ENCODE assay signal across 9 mouse cellular contexts in genomic region chr1:136170109-136170508, GRCm38 (mm10). TPM values are rescaled to one million over a fixed set of nuclear protein-coding genes. Genes with fewer than 3 reads are reported as not detected.
DNase-seq lines count a peak whose midpoint lies in the region; ATAC-seq and TF ChIP-seq lines count a peak whose summit lies in the region.
"Had no signal": no experiment of that assay in that cellular context is flagged by ENCODE, and none has a peak within 500 bp of the region (broad histone marks: within the 10 kb centered on the region; RNA-seq: fewer than 3 reads in every experiment).

No protein-coding gene starts in this region.

- H3K27me3 ChIP-seq in MEL (ENCODE audit: control insufficient read depth in 1 of 2, insufficient read depth in 2 of 2, low read length in 2 of 2) = no peaks in the 10 kb centered on the region
- H3K27me3 ChIP-seq in forebrain, embryonic 11.5 days (ENCODE audit: control insufficient read depth, insufficient read depth, low read length) = no peaks in the 10 kb centered on the region
- peaks cover 5% of the 10 kb centered on the region; the same call in 1 of the 2 replicates for H3K27me3 ChIP-seq in heart, postnatal 0 days (ENCODE audit: control insufficient read depth, insufficient read depth, low read length)
- H3K27me3 ChIP-seq in liver, embryonic 16.5 days (ENCODE audit: control insufficient read depth, insufficient read depth, low read depth, low read length) = no peaks in the 10 kb centered on the region
- no peaks in the 10 kb centered on the region for H3K27me3 ChIP-seq in neural tube, embryonic 14.5 days (ENCODE audit: control insufficient read depth, insufficient read depth, low read length)
- H3K27me3 ChIP-seq in thymus, adult 2 months (ENCODE audit: control insufficient read depth, insufficient read depth, low read length) = no peaks in the 10 kb centered on the region

- WGBS in forebrain, embryonic 11.5 days = 11% methylated on average over 5 of the region's 5 CpGs
- 2% methylated on average over 5 of the region's 5 CpGs for WGBS in heart, postnatal 0 days
- whole genome bisulfite sequencing in liver, embryonic 16.5 days (ENCODE audit: insufficient replicate concordance) = 9% methylated on average over 5 of the region's 5 CpGs
- 6% methylated on average over 5 of the region's 5 CpGs for WGBS in neural tube, embryonic 14.5 days
- WGBS in thymus, adult 2 months = 44% methylated on average over 5 of the region's 5 CpGs

- peaks cover 3 to 4% of the 10 kb centered on the region in 2 experiments; a peak in 2 of 4 replicates for H3K4me1 ChIP-seq in MEL (ENCODE audit: control insufficient read depth in 1 of 2, insufficient read depth in 2 of 2, low read length in 2 of 2)
- peaks cover 5% of the 10 kb centered on the region; the same call in 1 of the 2 replicates for H3K4me1 ChIP-seq in forebrain, embryonic 11.5 days (replicated peaks; ENCODE audit: control insufficient read depth, insufficient read depth, low read length)
- no peaks in the 10 kb centered on the region for H3K4me1 ChIP-seq in heart, postnatal 0 days (ENCODE audit: control insufficient read depth, insufficient read depth)
- H3K4me1 ChIP-seq in liver, embryonic 16.5 days (ENCODE audit: control insufficient read depth, low read depth, low read length) = peaks cover 16% of the 10 kb centered on the region
- H3K4me1 ChIP-seq in neural tube, embryonic 14.5 days (ENCODE audit: control insufficient read depth, insufficient read depth, low read length) = 0 out of 2 replicates have a peak, but pooled peaks cover 11% of the 10 kb centered on the region
- peaks cover 10% of the 10 kb centered on the region for H3K4me1 ChIP-seq in thymus, adult 2 months (replicated peaks; ENCODE audit: control insufficient read depth, insufficient read depth, low read length)

- peaks cover 0 to 1% of the 10 kb centered on the region in 2 experiments; a peak in 2 of 4 replicates for H3K36me3 ChIP-seq in MEL (ENCODE audit: control insufficient read depth in 1 of 2, insufficient read depth in 2 of 2, low read length in 2 of 2)
- no peaks in the 10 kb centered on the region for H3K36me3 ChIP-seq in forebrain, embryonic 11.5 days (ENCODE audit: control insufficient read depth, insufficient read depth, low read length)
- H3K36me3 ChIP-seq in heart, postnatal 0 days (replicated peaks; ENCODE audit: control insufficient read depth, insufficient read depth, low read length) = no peaks in the 10 kb centered on the region
- H3K36me3 ChIP-seq in liver, embryonic 16.5 days (ENCODE audit: control insufficient read depth, insufficient read depth) = no peaks in the 10 kb centered on the region; the same call in 1 of the 2 replicates
- H3K36me3 ChIP-seq in neural tube, embryonic 14.5 days (ENCODE audit: control insufficient read depth, insufficient read depth, low read length) = peaks cover 76% of the 10 kb centered on the region
- H3K36me3 ChIP-seq in thymus, adult 2 months (ENCODE audit: control insufficient read depth, insufficient read depth, low read length) = peaks cover 74% of the 10 kb centered on the region

- no peak overlapping the region for H3K9ac ChIP-seq in MEL (ENCODE audit: control insufficient read depth, low read depth, low read length, poor library complexity, severe bottlenecking)
- H3K9ac ChIP-seq in forebrain, embryonic 11.5 days (ENCODE audit: low read length) = no peak overlapping the region
- no peak overlapping the region for H3K9ac ChIP-seq in heart, postnatal 0 days (replicated peaks; ENCODE audit: low read depth, low read length)
- H3K9ac ChIP-seq in liver, embryonic 16.5 days (ENCODE audit: low read depth, low read length) = no peak overlapping the region
- H3K9ac ChIP-seq in neural tube, embryonic 14.5 days (replicated peaks; ENCODE audit: low read depth, low read length) = no peak overlapping the region

- H3K79me2 ChIP-seq in MEL (ENCODE audit: control insufficient read depth, insufficient read depth, low read length, poor library complexity) = no peaks in the 10 kb centered on the region

- H3K4me2 ChIP-seq in forebrain, embryonic 11.5 days (ENCODE audit: low read depth, low read length, severe bottlenecking) = no peak overlapping the region
- no peak overlapping the region for H3K4me2 ChIP-seq in heart, postnatal 0 days (ENCODE audit: low read depth, low read length)
- 0 out of 2 replicates have a peak overlapping the region, but pooled peaks have one; percentile 13 for H3K4me2 ChIP-seq in liver, embryonic 16.5 days (ENCODE audit: low read depth, low read length)
- no peak overlapping the region for H3K4me2 ChIP-seq in neural tube, embryonic 14.5 days (ENCODE audit: low read depth, low read length)

- TF ChIP-seq RAD21 in MEL (IDR thresholded peaks at IDR 0.05; ENCODE audit: low read depth, low read length) = peak; percentile 86

- TF ChIP-seq POLR2A in MEL (IDR thresholded peaks at IDR 0.05; ENCODE audit: control insufficient read depth in 1 of 2, insufficient read depth in 1 of 2, low read depth in 1 of 2, low read length in 2 of 2, poor library complexity in 1 of 2) = no peak
- TF ChIP-seq POLR2A in thymus, adult 2 months (IDR thresholded peaks at IDR 0.05; ENCODE audit: control insufficient read depth, extremely low read depth, insufficient read depth, low read length, poor library complexity) = no peak

- DNase-seq in MEL (ENCODE audit: low read depth, low spot score) = peak; percentile 89
- peak; percentile 82 for DNase-seq in c-Kit-positive CD71-positive TER-119-negative erythroid progenitor cells, embryonic 14.5 days (ENCODE audit: low read depth)
- DNase-seq in forebrain, embryonic 11.5 days (ENCODE audit: low spot score) = peak; percentile 86
- peak; percentile 82 for DNase-seq in heart, postnatal 0 days (ENCODE audit: low spot score)
- peak; percentile 77 to 79 for DNase-seq in kidney, postnatal 25 days
- DNase-seq in thymus, adult 2 months = peak; percentile 58

- TF ChIP-seq CTCF in MEL (IDR thresholded peaks at IDR 0.05 in 2 of 3, conservative IDR thresholded peaks at IDR 0.05 in 1 of 3; ENCODE audit: control insufficient read depth in 1 of 3, insufficient read depth in 1 of 3, low read depth in 2 of 3, low read length in 3 of 3, poor library complexity in 1 of 3, severe bottlenecking in 1 of 3) = peak; percentile 88 to 95 (median 88)
- TF ChIP-seq CTCF in heart, postnatal 0 days (IDR thresholded peaks at IDR 0.05; ENCODE audit: low read depth) = peak; percentile 97
- TF ChIP-seq CTCF in thymus, adult 2 months (IDR thresholded peaks at IDR 0.05; ENCODE audit: borderline replicate concordance, control insufficient read depth, extremely low read depth, insufficient read depth, low read length, poor library complexity) = peak; percentile 53; the same call in 1 of the 2 replicates

- ATAC-seq in forebrain, embryonic 11.5 days (replicated peaks; ENCODE audit: low FRiP score) = peak; percentile 72
- ATAC-seq in heart, postnatal 0 days (ENCODE audit: insufficient read depth, low read depth) = peak; percentile 82
- peak; percentile 56 for ATAC-seq in liver, embryonic 16.5 days (ENCODE audit: low read depth)
- peak; percentile 80; the same call in 1 of the 2 replicates for ATAC-seq in neural tube, embryonic 14.5 days (ENCODE audit: low read depth)

- no peak overlapping the region for H3K27ac ChIP-seq in MEL (ENCODE audit: control insufficient read depth, low read depth, low read length)
- H3K27ac ChIP-seq in forebrain, embryonic 11.5 days (ENCODE audit: low read depth, low read length) = no peak overlapping the region
- H3K27ac ChIP-seq in heart, postnatal 0 days (ENCODE audit: low read depth) = no peak overlapping the region
- H3K27ac ChIP-seq in liver, embryonic 16.5 days (ENCODE audit: low read length) = no peak overlapping the region
- H3K27ac ChIP-seq in neural tube, embryonic 14.5 days (ENCODE audit: low read depth, low read length) = no peak overlapping the region
- no peak overlapping the region for H3K27ac ChIP-seq in thymus, adult 2 months (ENCODE audit: control insufficient read depth, insufficient read depth, low read length)
- H3K27ac ChIP-seq: macrophage had no signal

- no peak for TF ChIP-seq EP300 in MEL (IDR thresholded peaks at IDR 0.05; ENCODE audit: low read depth in 1 of 2, low read length in 2 of 2)
- no peak for TF ChIP-seq EP300 in heart, postnatal 0 days (IDR thresholded peaks at IDR 0.05; ENCODE audit: low read depth)

- no peaks in the 10 kb centered on the region for H3K9me3 ChIP-seq in MEL (replicated peaks; ENCODE audit: insufficient read depth, low read length)
- H3K9me3 ChIP-seq in forebrain, embryonic 11.5 days (ENCODE audit: control insufficient read depth, low read length) = no peaks in the 10 kb centered on the region
- no peaks in the 10 kb centered on the region for H3K9me3 ChIP-seq in heart, postnatal 0 days (replicated peaks; ENCODE audit: control insufficient read depth, low read length)
- no peaks in the 10 kb centered on the region for H3K9me3 ChIP-seq in liver, embryonic 16.5 days (replicated peaks; ENCODE audit: control insufficient read depth, low read length)
- no peaks in the 10 kb centered on the region for H3K9me3 ChIP-seq in neural tube, embryonic 14.5 days (ENCODE audit: control insufficient read depth, low read length)

- no peak overlapping the region for H3K4me3 ChIP-seq in MEL (ENCODE audit: control insufficient read depth in 1 of 2, insufficient read depth in 1 of 2, low read depth in 2 of 2, low read length in 2 of 2)
- no peak overlapping the region for H3K4me3 ChIP-seq in forebrain, embryonic 11.5 days (ENCODE audit: low read depth, low read length)
- H3K4me3 ChIP-seq in heart, postnatal 0 days (ENCODE audit: low read depth, low read length) = no peak overlapping the region
- H3K4me3 ChIP-seq in liver, embryonic 16.5 days (ENCODE audit: low read depth, low read length) = no peak overlapping the region
- no peak overlapping the region for H3K4me3 ChIP-seq in neural tube, embryonic 14.5 days (ENCODE audit: low read depth, low read length)
- no peak overlapping the region for H3K4me3 ChIP-seq in thymus, adult 2 months (ENCODE audit: control insufficient read depth, insufficient read depth, low read length)

RNA-seq across cellular contexts. Expression of gene Kif21b, which starts 38.9 kb away (rescaled TPM):
- total RNA-seq in MEL (2012; rRNA removed) = 4.0 and 7.6 TPM in 2 replicates
- polyA plus RNA-seq in MEL (2012; ENCODE audit: insufficient read depth in 1 of 2, insufficient read length in 2 of 2, low read depth in 1 of 2, low replicate concordance in 2 of 2, missing spikeins in 1 of 2) = 10 to 100 TPM in 1 of 2 experiments, not detected in 1; 34.0 TPM
- polyA plus RNA-seq in forebrain, embryonic 11.5 days (2014; fragmentation: Nextera tagmentation; extraction: Ambion mirVana) = 16.4 and 19.1 TPM in 2 replicates
- total RNA-seq in heart, postnatal 0 days (2014; rRNA removed; ENCODE audit: low replicate concordance) = 0.38 and 2.8 TPM in 2 replicates
- 0.18 and 0.26 TPM in 2 replicates for polyA plus RNA-seq in heart, postnatal 0 days (2015; fragmentation: Nextera tagmentation; extraction: Ambion mirVana)
- polyA plus RNA-seq in liver, embryonic 16.5 days (2015; fragmentation: Nextera tagmentation; extraction: Ambion mirVana) = 1.3 TPM in 2 replicates
- 43.1 and 54.5 TPM in 2 replicates for polyA plus RNA-seq in neural tube, embryonic 14.5 days (2014; fragmentation: Nextera tagmentation; extraction: Ambion mirVana)
- polyA plus RNA-seq in thymus, adult 2 months (2012; rRNA removed) = 224 and 247 TPM in 2 replicates

RNA-seq across cellular contexts. Expression of gene Mroh3, which starts 42.5 kb away (rescaled TPM):
- not detected in 2 replicates for total RNA-seq in MEL (2012; rRNA removed)
- not detected for polyA plus RNA-seq in MEL (2012; ENCODE audit: insufficient read depth in 1 of 2, insufficient read length in 2 of 2, low read depth in 1 of 2, low replicate concordance in 2 of 2, missing spikeins in 1 of 2)
- 0.41 TPM in 1 of 2 replicates, not detected in the other for polyA plus RNA-seq in forebrain, embryonic 11.5 days (2014; fragmentation: Nextera tagmentation; extraction: Ambion mirVana)
- total RNA-seq in heart, postnatal 0 days (2014; rRNA removed; ENCODE audit: low replicate concordance) = not detected in 2 replicates
- not detected in 2 replicates for polyA plus RNA-seq in heart, postnatal 0 days (2015; fragmentation: Nextera tagmentation; extraction: Ambion mirVana)
- not detected in 2 replicates for polyA plus RNA-seq in liver, embryonic 16.5 days (2015; fragmentation: Nextera tagmentation; extraction: Ambion mirVana)
- polyA plus RNA-seq in neural tube, embryonic 14.5 days (2014; fragmentation: Nextera tagmentation; extraction: Ambion mirVana) = not detected in 2 replicates
- polyA plus RNA-seq in thymus, adult 2 months (2012; rRNA removed) = 0.10 and 0.11 TPM in 2 replicates
- polyA plus RNA-seq: macrophage had no signal
